ENCODE assay signal across 10 mouse cellular contexts in genomic region chr2:158375443-158376122, GRCm38 (mm10). TPM values are rescaled to one million over a fixed set of nuclear protein-coding genes. Genes with fewer than 3 reads are reported as not detected.
DNase-seq lines count a peak whose midpoint lies in the region; ATAC-seq and TF ChIP-seq lines count a peak whose summit lies in the region.
"Had no signal": no experiment of that assay in that cellular context is flagged by ENCODE, and none has a peak within 500 bp of the region (broad histone marks: within the 10 kb centered on the region; RNA-seq: fewer than 3 reads in every experiment).

TSS of gene Snhg11 (plus strand) at chr2:158375638.

- 4% methylated on average over 36 of the region's 36 CpGs for WGBS in heart, adult 2 months
- WGBS in forebrain, embryonic 16.5 days, result 1% methylated on average over 36 of the region's 36 CpGs
- 3% methylated on average over 36 of the region's 36 CpGs for WGBS in kidney, postnatal 0 days
- 2% methylated on average over 36 of the region's 36 CpGs for WGBS in limb, embryonic 15.5 days
- 1% methylated on average over 36 of the region's 36 CpGs for WGBS in midbrain, embryonic 15.5 days

- TF ChIP-seq CTCF in heart, adult 2 months (IDR thresholded peaks at IDR 0.05), result peak; percentile 14; the same call in 1 of the 2 replicates
- TF ChIP-seq CTCF in kidney, postnatal 0 days (IDR thresholded peaks at IDR 0.05; ENCODE audit: low read depth), result peak; percentile 57

- peak within 1 kb of the TSS; percentile 53 for H3K4me2 ChIP-seq in forebrain, embryonic 16.5 days (ENCODE audit: low read length)
- peak within 1 kb of the TSS; percentile 62 for H3K4me2 ChIP-seq in kidney, postnatal 0 days (ENCODE audit: low read length)
- peak within 1 kb of the TSS; percentile 59 for H3K4me2 ChIP-seq in limb, embryonic 15.5 days
- H3K4me2 ChIP-seq in midbrain, embryonic 15.5 days, result peak within 1 kb of the TSS; percentile 53

- peak; percentile 86 for ATAC-seq in forebrain, embryonic 16.5 days
- 0 out of 2 replicates have a peak, but pooled peaks have one; percentile 36 for ATAC-seq in kidney, postnatal 0 days (replicated peaks; ENCODE audit: low FRiP score, low read depth)
- no peak for ATAC-seq in limb, embryonic 15.5 days (ENCODE audit: insufficient number of reproducible peaks, low FRiP score, low TSS enrichment, low read depth)
- ATAC-seq in midbrain, embryonic 15.5 days (replicated peaks), result peak; percentile 90

- H3K9ac ChIP-seq in heart, adult 2 months (ENCODE audit: low read depth, low read length), result no peak within 1 kb of the TSS
- H3K9ac ChIP-seq in forebrain, embryonic 16.5 days (replicated peaks; ENCODE audit: low read depth, low read length), result peak within 1 kb of the TSS; percentile 44
- H3K9ac ChIP-seq in kidney, postnatal 0 days (ENCODE audit: low read depth, low read length), result peak within 1 kb of the TSS; percentile 19; the same call in 1 of the 2 replicates
- peak within 1 kb of the TSS; percentile 7; the same call in 1 of the 2 replicates for H3K9ac ChIP-seq in limb, embryonic 15.5 days
- peak within 1 kb of the TSS; percentile 69 for H3K9ac ChIP-seq in midbrain, embryonic 15.5 days

- H3K27ac ChIP-seq in heart, adult 2 months, result no peak within 1 kb of the TSS
- peak within 1 kb of the TSS; percentile 39; the same call in 1 of the 2 replicates for H3K27ac ChIP-seq in forebrain, embryonic 16.5 days (ENCODE audit: low read length)
- no peak within 1 kb of the TSS for H3K27ac ChIP-seq in kidney, postnatal 0 days
- H3K27ac ChIP-seq in limb, embryonic 15.5 days, result no peak within 1 kb of the TSS
- H3K27ac ChIP-seq in midbrain, embryonic 15.5 days, result peak within 1 kb of the TSS; percentile 86

- DNase-seq in heart, adult 2 months, result no peak
- DNase-seq in heart, adult 18-20 months, result no peak
- peak; percentile 94 for DNase-seq in cerebellum, adult 11-12 months
- peak; percentile 36 for DNase-seq in kidney, postnatal 0 days (ENCODE audit: low spot score)
- peak; percentile 48 for DNase-seq in yolk sac, embryonic 10.5 days (ENCODE audit: low spot score)

- no peaks in the 10 kb centered on the region for H3K9me3 ChIP-seq in forebrain, embryonic 16.5 days (ENCODE audit: control insufficient read depth, low read length)
- no peaks in the 10 kb centered on the region for H3K9me3 ChIP-seq in kidney, postnatal 0 days (replicated peaks; ENCODE audit: low read length)
- H3K9me3 ChIP-seq in limb, embryonic 15.5 days, result no peaks in the 10 kb centered on the region
- no peaks in the 10 kb centered on the region for H3K9me3 ChIP-seq in midbrain, embryonic 15.5 days

- H3K4me3 ChIP-seq in heart, adult 2 months, result no peak within 1 kb of the TSS
- H3K4me3 ChIP-seq in forebrain, embryonic 16.5 days (replicated peaks; ENCODE audit: low read length), result peak within 1 kb of the TSS; percentile 39
- H3K4me3 ChIP-seq in kidney, postnatal 0 days (replicated peaks; ENCODE audit: low read depth, low read length), result peak within 1 kb of the TSS; percentile 26
- peak within 1 kb of the TSS; percentile 33 for H3K4me3 ChIP-seq in limb, embryonic 15.5 days
- H3K4me3 ChIP-seq in midbrain, embryonic 15.5 days, result peak within 1 kb of the TSS; percentile 54

- H3K4me1 ChIP-seq in heart, adult 2 months (ENCODE audit: control insufficient read depth, insufficient read depth, low read length), result no peaks in the 10 kb centered on the region
- peaks cover 5% of the 10 kb centered on the region; the same call in 1 of the 2 replicates for H3K4me1 ChIP-seq in forebrain, embryonic 16.5 days (replicated peaks; ENCODE audit: control insufficient read depth, insufficient read depth, low read length)
- peaks cover 5% of the 10 kb centered on the region; the same call in 1 of the 2 replicates for H3K4me1 ChIP-seq in kidney, postnatal 0 days (replicated peaks; ENCODE audit: insufficient read depth, low read length)
- H3K4me1 ChIP-seq in limb, embryonic 15.5 days, result peaks cover 9% of the 10 kb centered on the region; the same call in 1 of the 2 replicates
- peaks cover 26% of the 10 kb centered on the region for H3K4me1 ChIP-seq in midbrain, embryonic 15.5 days

- peaks cover 6% of the 10 kb centered on the region for H3K27me3 ChIP-seq in heart, adult 2 months (ENCODE audit: control insufficient read depth, insufficient read depth, low read length)
- peaks cover 14% of the 10 kb centered on the region; the same call in 1 of the 2 replicates for H3K27me3 ChIP-seq in forebrain, embryonic 16.5 days (replicated peaks; ENCODE audit: control insufficient read depth, insufficient read depth, low read length)
- peaks cover 15% of the 10 kb centered on the region for H3K27me3 ChIP-seq in kidney, postnatal 0 days (ENCODE audit: insufficient read depth, low read length)
- H3K27me3 ChIP-seq in limb, embryonic 15.5 days, result peaks cover 43% of the 10 kb centered on the region
- H3K27me3 ChIP-seq in midbrain, embryonic 15.5 days (replicated peaks), result no peaks in the 10 kb centered on the region

- no peaks in the 10 kb centered on the region for H3K79me2 ChIP-seq in heart, adult 2 months (replicated peaks; ENCODE audit: control insufficient read depth, insufficient read depth, low read length)

- H3K36me3 ChIP-seq in heart, adult 2 months (ENCODE audit: control insufficient read depth, insufficient read depth, low read length), result no peaks in the 10 kb centered on the region
- H3K36me3 ChIP-seq in forebrain, embryonic 16.5 days (ENCODE audit: control insufficient read depth, insufficient read depth), result no peaks in the 10 kb centered on the region
- H3K36me3 ChIP-seq in kidney, postnatal 0 days (ENCODE audit: insufficient read depth, low read length), result no peaks in the 10 kb centered on the region
- no peaks in the 10 kb centered on the region for H3K36me3 ChIP-seq in limb, embryonic 15.5 days
- H3K36me3 ChIP-seq in midbrain, embryonic 15.5 days (replicated peaks), result no peaks in the 10 kb centered on the region

- intact Hi-C loops in heart, adult 2 months (cut with DNase I), result no loop called here

- no peak for TF ChIP-seq EP300 in heart, adult 2 months (IDR thresholded peaks at IDR 0.05; ENCODE audit: insufficient read depth, low read depth, low read length)

- no peak for TF ChIP-seq POLR2A in heart, adult 2 months (IDR thresholded peaks at IDR 0.05; ENCODE audit: insufficient read depth, low read depth, low read length)

RNA-seq across cellular contexts. Expression of gene Snhg11, which starts in this region (rescaled TPM):
- total RNA-seq in heart, adult 2 months (2021), result under 1 TPM in 1 of 2 experiments, not detected in 1; 0.05 TPM
- 0.55 and 1.1 TPM in 2 replicates for polyA plus RNA-seq in heart, adult 2 months (2012; rRNA removed)
- under 1 TPM; 0.15 to 0.26 TPM for total RNA-seq in heart, adult 18-20 months (2021)
- 49.7 and 217 TPM in 2 replicates for polyA plus RNA-seq in forebrain, embryonic 16.5 days (2015; fragmentation: Nextera tagmentation; extraction: Ambion mirVana)
- 2.9 and 3.5 TPM in 2 replicates for polyA plus RNA-seq in kidney, postnatal 0 days (2015; fragmentation: Nextera tagmentation; extraction: Ambion mirVana)
- 2.9 and 4.6 TPM in 2 replicates for polyA plus RNA-seq in limb, embryonic 15.5 days (2015; fragmentation: Nextera tagmentation; extraction: Ambion mirVana)
- polyA plus RNA-seq in midbrain, embryonic 15.5 days (2015; fragmentation: Nextera tagmentation; extraction: Ambion mirVana), result 560 and 673 TPM in 2 replicates
- total RNA-seq: neutrophil, adult 5-6 weeks had no signal
- polyA plus RNA-seq: C2C12 had no signal

Comparison
In these comparisons a context has a peak if more than half of its experiments do, and no peak if none do; other contexts are left out.
1. DNase-seq: peak in cerebellum, adult 11-12 months (single experiment), kidney, postnatal 0 days (single experiment) and yolk sac, embryonic 10.5 days (single experiment); none in heart, adult 2 months (0 of 2) and heart, adult 18-20 months (0 of 2).
2. H3K27ac ChIP-seq: peak in forebrain, embryonic 16.5 days (single experiment) and midbrain, embryonic 15.5 days (single experiment); none in heart, adult 2 months (single experiment), kidney, postnatal 0 days (single experiment) and limb, embryonic 15.5 days (single experiment).
3. Peak in every context shown above with its lines, with median percentiles within 50 percentile points of each other: H3K4me2 ChIP-seq.